Mouse (Mus musculus): ENCODE results near the gene 2010106E10Rik.

The 2010106E10Rik gene

DNA sequence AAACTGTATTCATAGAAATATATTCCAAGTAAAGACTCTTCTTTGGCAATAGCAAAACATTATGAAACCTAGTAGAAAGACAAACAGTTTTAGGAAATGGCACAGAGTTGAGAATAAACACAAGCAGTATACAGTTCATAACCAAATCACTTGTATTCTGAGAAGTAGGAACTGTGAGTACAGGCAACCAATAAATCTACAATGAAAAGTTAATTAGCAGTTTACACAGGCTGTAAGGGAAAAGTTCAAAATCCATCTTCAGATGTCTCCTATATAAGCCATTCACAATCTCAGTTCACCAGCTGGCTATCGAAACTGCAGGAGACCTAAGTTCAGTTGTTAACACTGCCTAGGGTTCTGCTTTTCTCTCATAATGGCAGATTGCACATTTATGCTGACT, at the start of gene 2010106E10Rik:
Gene 2010106E10Rik (plus strand): TSS at position 301 of the 400 bp plus-strand sequence.
- DNase-seq (ENCODE audit: low spot score), result no peak

GRCm38 (mm10) chrX:112505651-112506050, 10.6 kb downstream of the 2010106E10Rik start:
- no peak for DNase-seq (ENCODE audit: low spot score)

DNA sequence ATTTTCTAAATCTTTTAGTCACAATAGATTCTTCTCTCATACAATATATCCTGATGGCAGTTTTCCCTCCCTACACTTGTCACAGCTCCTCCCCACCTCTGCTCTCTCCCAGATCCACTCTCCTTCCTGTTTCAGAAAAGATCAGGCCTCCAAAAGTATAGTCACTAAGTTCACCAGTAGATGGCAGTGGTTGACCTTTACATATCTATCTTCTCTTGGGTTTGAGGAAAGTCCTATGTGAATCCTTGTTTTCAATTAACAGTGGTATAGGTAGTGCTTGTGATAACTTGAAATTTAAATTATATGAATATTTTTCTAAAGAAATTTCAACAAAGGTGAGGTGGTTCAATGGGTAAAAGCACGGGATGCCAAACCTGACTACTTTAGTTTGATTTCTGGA, 29.7 kb downstream of the 2010106E10Rik start:
- no peak for DNase-seq (ENCODE audit: low spot score)

DNA sequence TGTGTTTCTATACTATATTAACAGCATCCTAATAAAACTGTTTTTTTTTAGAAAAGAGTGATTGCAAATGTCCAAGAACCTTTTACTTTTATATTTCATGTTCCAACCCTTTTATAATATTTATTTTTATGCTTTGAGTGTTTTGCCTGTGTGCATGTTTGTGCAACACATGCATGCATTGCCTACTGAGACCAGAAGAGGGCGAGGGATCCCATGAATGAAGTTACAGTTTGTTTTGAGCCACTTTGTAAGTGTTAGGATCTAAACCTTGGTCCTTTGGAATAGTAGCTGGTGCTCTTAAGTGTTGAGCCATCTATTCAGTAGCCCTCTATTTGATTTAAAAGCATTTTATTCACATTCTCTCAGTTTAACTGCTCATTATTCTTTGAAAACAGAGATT, 48.0 kb downstream of the 2010106E10Rik start:
- no peak for DNase-seq (ENCODE audit: low spot score)

GRCm38 (mm10) chrX:112567716-112568115, 72.6 kb downstream of the 2010106E10Rik start:
- no peak for DNase-seq (ENCODE audit: low spot score)

- DNase-seq (ENCODE audit: low spot score), result no peak
These were observed 105.6 kb downstream of the 2010106E10Rik start, which contains the start of gene Zfp711 for GRCm38 (mm10) chrX:112600511-112601305. Zfp711 (plus strand) TSS chrX:112600526.

DNA sequence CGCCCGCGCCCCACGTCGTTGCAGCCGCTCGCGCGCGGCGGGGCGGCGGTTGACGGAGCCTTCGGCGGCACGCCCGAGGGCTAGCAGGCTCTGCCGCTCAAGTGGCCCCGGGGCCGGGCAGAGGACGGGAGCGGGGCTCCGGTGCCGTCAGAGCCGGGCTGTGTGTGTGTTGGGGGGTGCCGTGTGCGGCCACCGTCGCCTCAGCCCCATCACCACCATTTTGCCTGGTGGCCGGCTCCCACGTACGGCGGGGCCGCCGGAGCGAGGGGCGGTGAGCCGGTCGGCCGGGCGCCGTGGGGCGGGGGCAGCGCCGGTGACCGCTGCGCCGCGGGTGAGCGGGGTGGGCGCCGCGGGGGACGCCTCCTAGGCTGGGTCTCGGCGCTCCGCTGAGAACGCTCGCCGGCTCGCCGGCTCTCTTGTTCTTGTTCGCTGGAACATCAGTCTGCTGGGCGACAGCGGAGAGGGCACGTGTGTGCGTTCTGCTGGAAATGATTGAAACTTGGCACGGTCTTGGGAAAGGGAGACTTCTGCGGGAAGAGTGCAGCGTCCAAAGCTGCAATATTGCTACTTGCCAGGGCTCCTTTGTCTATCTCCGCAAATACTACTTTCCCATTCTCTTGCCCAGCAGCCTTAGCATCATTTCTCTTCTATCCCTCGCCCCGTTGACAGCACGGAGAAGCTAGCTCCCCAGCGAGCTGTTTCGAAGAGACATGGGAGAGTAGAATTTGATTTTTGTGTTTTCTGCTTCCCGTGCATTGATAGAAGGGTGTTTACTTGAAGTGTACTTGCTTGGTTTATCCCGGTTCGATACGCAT, 106.4 kb downstream of the 2010106E10Rik start:
- DNase-seq (ENCODE audit: low spot score), result no peak
